Mouse (Mus musculus): Measurements from ENCODE around the gene Igf1r. TPM values are rescaled to one million over a fixed set of nuclear protein-coding genes. Genes with fewer than 3 reads are reported as not detected.

Gene Igf1r
- total and polyA plus RNA-seq, 3 experiments = 5.6 to 14.4 (median 12.3) TPM

DNA sequence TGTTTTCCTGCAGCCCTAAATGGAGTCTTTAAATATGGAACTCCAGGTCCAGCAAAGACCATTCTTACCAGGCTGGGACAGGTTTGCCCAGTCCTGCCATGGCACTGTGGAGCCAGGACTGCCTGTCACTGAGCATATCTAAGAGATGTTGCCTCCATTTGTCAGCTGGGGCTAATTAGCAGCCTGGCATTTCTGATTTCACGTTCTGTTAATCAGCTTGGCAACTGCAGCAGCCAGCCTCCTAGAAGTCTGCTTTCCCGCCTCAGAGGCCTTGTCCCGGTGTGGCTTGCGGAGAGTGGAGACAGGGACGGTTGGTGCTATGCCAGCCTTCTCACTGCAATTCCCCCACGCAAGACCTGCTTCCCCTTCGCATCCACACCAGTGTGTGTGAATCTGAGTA lies 220.1 kb downstream of the Igf1r start:
- no peak for TF ChIP-seq CTCF (IDR thresholded peaks at IDR 0.05)
- TF ChIP-seq POLR2A (IDR thresholded peaks at IDR 0.05; ENCODE audit: insufficient read depth, low read depth, low read length) = no peak
- no peak for TF ChIP-seq EP300 (IDR thresholded peaks at IDR 0.05; ENCODE audit: insufficient read depth, low read depth, low read length)
- Histone ChIP-seq H3K36me3 (ENCODE audit: control insufficient read depth, insufficient read depth, low read length) (no peaks in the 10 kb centered on the region), H3K79me2 (replicated peaks; ENCODE audit: control insufficient read depth, insufficient read depth, low read length) (no peaks in the 10 kb centered on the region), H3K4me3 (no peak overlapping the region), H3K27me3 (ENCODE audit: control insufficient read depth, insufficient read depth, low read length) (no peaks in the 10 kb centered on the region), H3K9ac (ENCODE audit: low read depth, low read length) (no peak overlapping the region), H3K27ac (no peak overlapping the region), H3K4me1 (ENCODE audit: control insufficient read depth, insufficient read depth, low read length) (no peaks in the 10 kb centered on the region)
- no peak for DNase-seq
- WGBS = 85% methylated on average over 7 of the region's 7 CpGs
- intact Hi-C loops (cut with DNase I) = no loop called here

DNA sequence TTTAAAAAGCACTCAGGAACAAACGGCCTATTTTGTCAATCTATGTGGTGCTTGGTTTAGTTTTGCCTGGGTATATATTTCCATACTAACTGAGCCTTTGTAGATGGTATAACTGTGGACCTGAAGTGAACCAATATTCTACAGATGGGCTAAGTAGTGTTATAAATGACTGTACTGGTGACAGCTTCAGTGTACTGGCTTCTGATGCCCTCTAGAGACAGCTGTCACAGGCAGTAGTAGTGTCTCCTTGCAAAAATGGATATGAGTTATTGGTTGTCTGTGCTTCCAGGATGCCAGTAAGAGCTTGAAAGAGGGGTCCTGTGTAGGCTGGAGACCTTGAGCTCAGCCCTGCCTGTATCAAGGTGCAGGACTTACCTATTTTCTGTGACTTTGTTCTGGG lies 227.0 kb downstream of the Igf1r start:
- H3K9ac ChIP-seq (ENCODE audit: low read depth, low read length) = no peak overlapping the region
- TF ChIP-seq CTCF (IDR thresholded peaks at IDR 0.05) (peak; percentile 59), POLR2A (IDR thresholded peaks at IDR 0.05; ENCODE audit: insufficient read depth, low read depth, low read length) (no peak), EP300 (IDR thresholded peaks at IDR 0.05; ENCODE audit: insufficient read depth, low read depth, low read length) (no peak)
- H3K27ac ChIP-seq = no peak overlapping the region
- no peaks in the 10 kb centered on the region for H3K79me2 ChIP-seq (replicated peaks; ENCODE audit: control insufficient read depth, insufficient read depth, low read length)
- no peak overlapping the region for H3K4me3 ChIP-seq
- peaks cover 7% of the 10 kb centered on the region for H3K4me1 ChIP-seq (ENCODE audit: control insufficient read depth, insufficient read depth, low read length)
- H3K36me3 ChIP-seq (ENCODE audit: control insufficient read depth, insufficient read depth, low read length) = no peaks in the 10 kb centered on the region; the same call in 1 of the 2 replicates
- no peak for DNase-seq
- intact Hi-C loops (cut with DNase I) = loop anchor here (5.0 to 10.0 kb wide), 3 partner anchors 115 to 377 kb away; partner anchors contain the start of gene Igf1r
- no peaks in the 10 kb centered on the region for H3K27me3 ChIP-seq (ENCODE audit: control insufficient read depth, insufficient read depth, low read length)
- WGBS = 92% methylated on average over 1 of the region's 1 CpGs

GRCm38 (mm10) chr7:68181104-68181503 lies 228.5 kb downstream of the Igf1r start:
- Histone ChIP-seq H3K79me2 (replicated peaks; ENCODE audit: control insufficient read depth, insufficient read depth, low read length) (no peaks in the 10 kb centered on the region), H3K9ac (ENCODE audit: low read depth, low read length) (no peak overlapping the region), H3K27ac (no peak overlapping the region), H3K4me1 (ENCODE audit: control insufficient read depth, insufficient read depth, low read length) (peaks cover 7% of the 10 kb centered on the region), H3K27me3 (ENCODE audit: control insufficient read depth, insufficient read depth, low read length) (no peaks in the 10 kb centered on the region), H3K36me3 (ENCODE audit: control insufficient read depth, insufficient read depth, low read length) (no peaks in the 10 kb centered on the region; the same call in 1 of the 2 replicates), H3K4me3 (no peak overlapping the region)
- DNase-seq = no peak
- WGBS = 58% methylated on average over 1 of the region's 1 CpGs
- TF ChIP-seq EP300 (IDR thresholded peaks at IDR 0.05; ENCODE audit: insufficient read depth, low read depth, low read length) (no peak), CTCF (IDR thresholded peaks at IDR 0.05) (no peak), POLR2A (IDR thresholded peaks at IDR 0.05; ENCODE audit: insufficient read depth, low read depth, low read length) (no peak)
- intact Hi-C loops (cut with DNase I) = loop anchor here (5.0 to 10.0 kb wide), 2 partner anchors 114 to 229 kb away; partner anchors contain the start of gene Igf1r

DNA sequence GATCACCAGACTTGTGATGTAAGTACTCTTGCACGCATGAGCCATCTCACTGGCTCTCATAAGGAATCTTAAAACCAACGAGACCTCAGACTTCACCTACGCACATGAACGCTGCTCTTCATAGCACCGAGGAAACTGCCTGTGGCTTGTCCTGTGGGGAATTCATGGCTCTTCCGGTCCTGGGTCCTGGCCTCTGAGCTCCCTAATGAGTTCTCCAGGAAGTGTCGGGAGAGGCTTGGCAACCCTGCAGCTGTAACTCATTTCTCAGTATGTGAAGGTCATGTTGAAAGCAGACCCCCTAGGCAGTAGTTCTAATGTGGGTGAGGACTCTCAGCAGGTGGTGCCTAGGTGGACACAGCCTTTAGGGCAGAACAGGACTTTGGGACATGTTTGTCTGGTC lies 229.4 kb downstream of the Igf1r start:
- Histone ChIP-seq H3K79me2 (replicated peaks; ENCODE audit: control insufficient read depth, insufficient read depth, low read length) (no peaks in the 10 kb centered on the region), H3K4me1 (ENCODE audit: control insufficient read depth, insufficient read depth, low read length) (peaks cover 7% of the 10 kb centered on the region), H3K27me3 (ENCODE audit: control insufficient read depth, insufficient read depth, low read length) (no peaks in the 10 kb centered on the region), H3K27ac (peak overlapping the region; percentile 7; the same call in 1 of the 2 replicates), H3K9ac (ENCODE audit: low read depth, low read length) (no peak overlapping the region), H3K4me3 (no peak overlapping the region), H3K36me3 (ENCODE audit: control insufficient read depth, insufficient read depth, low read length) (no peaks in the 10 kb centered on the region; the same call in 1 of the 2 replicates)
- TF ChIP-seq EP300 (IDR thresholded peaks at IDR 0.05; ENCODE audit: insufficient read depth, low read depth, low read length) = no peak
- TF ChIP-seq POLR2A (IDR thresholded peaks at IDR 0.05; ENCODE audit: insufficient read depth, low read depth, low read length) = no peak
- no peak for TF ChIP-seq CTCF (IDR thresholded peaks at IDR 0.05)
- no peak for DNase-seq
- 43% methylated on average over 7 of the region's 7 CpGs for WGBS
- intact Hi-C loops (cut with DNase I) = loop anchor here (5.0 to 10.0 kb wide), 2 partner anchors 113 to 230 kb away; partner anchors contain the start of gene Igf1r

- no peaks in the 10 kb centered on the region for H3K79me2 ChIP-seq (replicated peaks; ENCODE audit: control insufficient read depth, insufficient read depth, low read length)
- H3K27ac ChIP-seq = no peak overlapping the region
- WGBS = 92% methylated on average over 6 of the region's 6 CpGs
- H3K36me3 ChIP-seq (ENCODE audit: control insufficient read depth, insufficient read depth, low read length) = no peaks in the 10 kb centered on the region; the same call in 1 of the 2 replicates
- intact Hi-C loops (cut with DNase I) = loop anchor here (5.0 to 10.0 kb wide), 2 partner anchors 112 to 230 kb away; partner anchors contain the start of gene Igf1r
- TF ChIP-seq EP300 (IDR thresholded peaks at IDR 0.05; ENCODE audit: insufficient read depth, low read depth, low read length) = no peak
- TF ChIP-seq POLR2A (IDR thresholded peaks at IDR 0.05; ENCODE audit: insufficient read depth, low read depth, low read length) = no peak
- TF ChIP-seq CTCF (IDR thresholded peaks at IDR 0.05) = no peak
- no peaks in the 10 kb centered on the region for H3K27me3 ChIP-seq (ENCODE audit: control insufficient read depth, insufficient read depth, low read length)
- peaks cover 7% of the 10 kb centered on the region for H3K4me1 ChIP-seq (ENCODE audit: control insufficient read depth, insufficient read depth, low read length)
- no peak for DNase-seq
- no peak overlapping the region for H3K4me3 ChIP-seq
- H3K9ac ChIP-seq (ENCODE audit: low read depth, low read length) = no peak overlapping the region
Observed at GRCm38 (mm10) chr7:68182773-68183172, 230.1 kb downstream of the Igf1r start.

DNA sequence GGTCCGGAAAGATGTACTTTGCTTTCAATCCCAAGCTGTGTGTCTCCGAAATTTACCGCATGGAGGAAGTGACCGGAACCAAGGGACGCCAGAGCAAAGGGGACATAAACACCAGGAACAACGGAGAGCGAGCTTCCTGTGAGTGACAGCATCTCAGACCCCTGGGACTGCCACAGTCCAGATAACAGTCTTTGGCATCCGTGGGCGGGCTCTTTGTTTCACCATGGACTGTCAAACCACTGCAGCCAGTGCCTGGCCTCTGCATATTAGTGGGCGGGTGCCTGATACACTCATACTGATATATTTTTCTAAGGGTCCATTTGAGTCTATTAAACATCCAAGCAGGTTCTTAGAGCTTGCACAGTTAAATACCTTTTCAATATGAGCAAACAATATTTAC lies 230.8 kb downstream of the Igf1r start:
- H3K27ac ChIP-seq = no peak overlapping the region
- intact Hi-C loops (cut with DNase I) = loop anchor here (5.0 to 10.0 kb wide), 2 partner anchors 111 to 231 kb away; partner anchors contain the start of gene Igf1r
- no peak for DNase-seq
- 46% methylated on average over 10 of the region's 10 CpGs for WGBS
- H3K4me1 ChIP-seq (ENCODE audit: control insufficient read depth, insufficient read depth, low read length) = peaks cover 7% of the 10 kb centered on the region
- no peaks in the 10 kb centered on the region; the same call in 1 of the 2 replicates for H3K36me3 ChIP-seq (ENCODE audit: control insufficient read depth, insufficient read depth, low read length)
- no peak overlapping the region for H3K9ac ChIP-seq (ENCODE audit: low read depth, low read length)
- H3K4me3 ChIP-seq = no peak overlapping the region
- H3K79me2 ChIP-seq (replicated peaks; ENCODE audit: control insufficient read depth, insufficient read depth, low read length) = no peaks in the 10 kb centered on the region
- no peak for TF ChIP-seq POLR2A (IDR thresholded peaks at IDR 0.05; ENCODE audit: insufficient read depth, low read depth, low read length)
- H3K27me3 ChIP-seq (ENCODE audit: control insufficient read depth, insufficient read depth, low read length) = no peaks in the 10 kb centered on the region
